Comparison of ENCODE assay signal across 30 mouse cellular contexts in genomic region chr14:31556526-31557260, GRCm38 (mm10). TPM values are rescaled to one million over a fixed set of nuclear protein-coding genes. Genes with fewer than 3 reads are reported as not detected.
DNase-seq lines count a peak whose midpoint lies in the region; ATAC-seq and TF ChIP-seq lines count a peak whose summit lies in the region.
"Had no signal": no experiment of that assay in that cellular context is flagged by ENCODE, and none has a peak within 500 bp of the region (broad histone marks: within the 10 kb centered on the region; RNA-seq: fewer than 3 reads in every experiment).

No protein-coding gene starts in this region.

- H3K27ac ChIP-seq in gastrocnemius, adult 2 months = peak overlapping the region; percentile 80
- H3K27ac ChIP-seq in kidney, embryonic 16.5 days (ENCODE audit: low read length) = 0 out of 2 replicates have a peak overlapping the region, but pooled peaks have one; percentile 3
- H3K27ac ChIP-seq in kidney, embryonic 14.5 days (ENCODE audit: low read depth, low read length) = no peak overlapping the region
- H3K27ac ChIP-seq: hindbrain, embryonic 13.5 days; kidney, postnatal 0 days; limb, embryonic 12.5 days; liver, embryonic 15.5 days; midbrain, embryonic 10.5 days; midbrain, embryonic 15.5 days; neural tube, embryonic 12.5 days; stomach, postnatal 0 days had no signal

- H3K36me3 ChIP-seq in kidney, embryonic 16.5 days (ENCODE audit: insufficient read depth, low read length) = no peaks in the 10 kb centered on the region
- H3K36me3 ChIP-seq in kidney, embryonic 14.5 days (ENCODE audit: control insufficient read depth, insufficient read depth, low read length) = no peaks in the 10 kb centered on the region
- H3K36me3 ChIP-seq in myocyte (ENCODE audit: control insufficient read depth, insufficient read depth) = no peaks in the 10 kb centered on the region
- H3K36me3 ChIP-seq: heart, embryonic 12.5 days; hindbrain, embryonic 13.5 days; limb, embryonic 12.5 days; liver, embryonic 15.5 days; midbrain, embryonic 10.5 days; midbrain, embryonic 15.5 days; neural tube, embryonic 12.5 days had no signal

- no peak overlapping the region for H3K4me2 ChIP-seq in kidney, embryonic 16.5 days (replicated peaks; ENCODE audit: low read depth, low read length)
- no peak overlapping the region for H3K4me2 ChIP-seq in kidney, embryonic 14.5 days (replicated peaks; ENCODE audit: low read depth, low read length)
- H3K4me2 ChIP-seq in myocyte (ENCODE audit: low read depth) = peak overlapping the region; percentile 18
- H3K4me2 ChIP-seq: heart, embryonic 12.5 days; hindbrain, embryonic 13.5 days; limb, embryonic 12.5 days; liver, embryonic 15.5 days; lung, embryonic 14.5 days; midbrain, embryonic 15.5 days; neural tube, embryonic 12.5 days had no signal

- H3K27me3 ChIP-seq in kidney, embryonic 16.5 days (ENCODE audit: insufficient read depth, low read length) = no peaks in the 10 kb centered on the region
- no peaks in the 10 kb centered on the region for H3K27me3 ChIP-seq in kidney, embryonic 14.5 days (ENCODE audit: control insufficient read depth, insufficient read depth, low read length)
- H3K27me3 ChIP-seq in myocyte (ENCODE audit: control insufficient read depth, insufficient read depth, insufficient read length) = no peaks in the 10 kb centered on the region
- H3K27me3 ChIP-seq: hindbrain, embryonic 13.5 days; limb, embryonic 12.5 days; liver, embryonic 15.5 days; midbrain, embryonic 15.5 days; neural tube, embryonic 12.5 days had no signal

- H3K9me3 ChIP-seq in kidney, embryonic 16.5 days (ENCODE audit: low read length) = no peaks in the 10 kb centered on the region
- H3K9me3 ChIP-seq in kidney, embryonic 14.5 days (ENCODE audit: control insufficient read depth, low read length) = no peaks in the 10 kb centered on the region
- H3K9me3 ChIP-seq: heart, embryonic 12.5 days; hindbrain, embryonic 13.5 days; limb, embryonic 12.5 days; liver, embryonic 15.5 days; midbrain, embryonic 10.5 days; midbrain, embryonic 15.5 days; neural tube, embryonic 12.5 days had no signal

- peak overlapping the region; percentile 28 for H3K4me3 ChIP-seq in gastrocnemius, adult 2 months
- H3K4me3 ChIP-seq in kidney, embryonic 16.5 days (ENCODE audit: low read length) = no peak overlapping the region
- H3K4me3 ChIP-seq in kidney, embryonic 14.5 days (ENCODE audit: low read length) = no peak overlapping the region
- H3K4me3 ChIP-seq in myocyte = no peak overlapping the region
- H3K4me3 ChIP-seq: erythroblast, embryonic 14.5 days; heart, embryonic 12.5 days; hindbrain, embryonic 13.5 days; limb, embryonic 12.5 days; liver, embryonic 15.5 days; midbrain, embryonic 10.5 days; midbrain, embryonic 15.5 days; neural tube, embryonic 12.5 days had no signal

- no peak for DNase-seq in gastrocnemius, adult 2 months
- DNase-seq in gastrocnemius, postnatal 4 days (ENCODE audit: low spot score in 2 of 2) = no peak
- peak; percentile 8 for DNase-seq in T-cell, adult 2 months (ENCODE audit: low spot score)
- DNase-seq in cerebellum, adult 9-10 months = no peak
- DNase-seq in cerebellum, adult 9-11 months = no peak
- DNase-seq: adrenal gland, postnatal 25 days; forebrain, postnatal 0 days; kidney, adult 11 months; lung, embryonic 14.5 days; spleen, adult 18-20 months had no signal

- 81% methylated on average over 9 of the region's 9 CpGs for WGBS in kidney, embryonic 16.5 days
- WGBS in kidney, embryonic 14.5 days = 83% methylated on average over 9 of the region's 9 CpGs

- intact Hi-C loops in gastrocnemius, adult 2 months (cut with DNase I) = loop anchor here (2.0 kb wide), 1 partner anchor 20 kb away; no protein-coding TSS in a partner anchor

- H3K9ac ChIP-seq in kidney, embryonic 16.5 days (replicated peaks; ENCODE audit: low read length) = no peak overlapping the region
- H3K9ac ChIP-seq in kidney, embryonic 14.5 days (ENCODE audit: low read depth, low read length) = no peak overlapping the region
- H3K9ac ChIP-seq: forebrain, postnatal 0 days; heart, embryonic 12.5 days; hindbrain, embryonic 13.5 days; limb, embryonic 12.5 days; liver, embryonic 15.5 days; lung, embryonic 14.5 days; midbrain, embryonic 15.5 days; neural tube, embryonic 12.5 days had no signal

- no peak for TF ChIP-seq CTCF in gastrocnemius, adult 2 months (IDR thresholded peaks at IDR 0.05)

- no peak for TF ChIP-seq POLR2A in myocyte (IDR thresholded peaks at IDR 0.05; ENCODE audit: insufficient read length, low read depth)

- H3K4me1 ChIP-seq in kidney, embryonic 16.5 days (ENCODE audit: insufficient read depth, low read length) = peaks cover 13% of the 10 kb centered on the region
- peaks cover 11% of the 10 kb centered on the region; the same call in 1 of the 2 replicates for H3K4me1 ChIP-seq in kidney, embryonic 14.5 days (ENCODE audit: control insufficient read depth, insufficient read depth, low read length)
- H3K4me1 ChIP-seq: midbrain, embryonic 15.5 days; neural tube, embryonic 12.5 days had no signal

- H3K79me2 ChIP-seq in myocyte (ENCODE audit: control insufficient read depth, insufficient read depth) = no peaks in the 10 kb centered on the region

- no peak overlapping the region for H3ac ChIP-seq in myocyte (ENCODE audit: control insufficient read depth, insufficient read length)

- no peak for ATAC-seq in kidney, embryonic 16.5 days (ENCODE audit: low FRiP score, low TSS enrichment)
- ATAC-seq in kidney, embryonic 14.5 days (ENCODE audit: low FRiP score, low TSS enrichment) = no peak
- ATAC-seq: forebrain, postnatal 0 days; midbrain, embryonic 15.5 days; Patski had no signal

TF ChIP-seq in myocyte, 11 proteins besides CTCF, POLR2A, EP300 and RAD21:
- TF ChIP-seq MYOG (IDR thresholded peaks at IDR 0.05; ENCODE audit: control insufficient read depth in 1 of 3, insufficient read depth in 1 of 3, insufficient read length in 2 of 3, low read depth in 2 of 3) (no peak), MYOD1 (IDR thresholded peaks at IDR 0.05; ENCODE audit: control insufficient read depth in 1 of 3, insufficient read length in 2 of 3, low read depth in 2 of 3) (no peak), SRF (IDR thresholded peaks at IDR 0.05; ENCODE audit: control insufficient read depth, insufficient read length, low read depth) (no peak), TCF3 (IDR thresholded peaks at IDR 0.05; ENCODE audit: insufficient read length, low read depth) (no peak), POLR2AphosphoS2 (IDR thresholded peaks at IDR 0.05; ENCODE audit: insufficient read length, low read depth) (no peak), REST (IDR thresholded peaks at IDR 0.05; ENCODE audit: insufficient read depth, insufficient read length) (no peak), CEBPB (IDR thresholded peaks at IDR 0.05; ENCODE audit: insufficient read depth, poor library complexity, severe bottlenecking) (no peak)
TF ChIP-seq in myocyte: peak in this region for 0.

RNA-seq across cellular contexts. Expression of gene Colq, which starts 34.5 kb away (rescaled TPM):
- 1 to 10 TPM; 5.8 to 7.5 TPM for total RNA-seq in gastrocnemius, adult 2 months (2021)
- total RNA-seq in gastrocnemius, postnatal 4 days (2021) = 10 to 100 TPM; 10.4 to 15.2 TPM
- 2.8 and 3.2 TPM in 2 replicates for polyA plus RNA-seq in kidney, embryonic 16.5 days (2015; fragmentation: Nextera tagmentation; extraction: Ambion mirVana)
- 1.8 and 3.2 TPM in 2 replicates for polyA plus RNA-seq in kidney, embryonic 14.5 days (2014; fragmentation: Nextera tagmentation; extraction: Ambion mirVana)
- polyA plus RNA-seq in myocyte (2012; fragmentation: generic; extraction: Trizol) = 3.0 TPM
- total RNA-seq: adrenal gland, adult 18-20 months; adrenal gland, postnatal 25 days; granulocyte monocyte progenitor cell, adult 5-6 weeks; megakaryocyte progenitor cell, adult 5-6 weeks; MEL had no signal
- polyA plus RNA-seq: C2C12; erythroblast, embryonic 14.5 days; forebrain, embryonic 11.5 days; midbrain, embryonic 15.5 days; Patski had no signal
